Mouse (Mus musculus) thymus, postnatal 0 days (tissue): ENCODE measurements at regions not wholly inside any gene's neighbourhood (a gene's known extent, or its start where the extent isn't known, plus 50 kb on each side); places are given as distances from the start of the nearest gene placed in this dataset.

Source experiments
- DNase-seq: peaks from one replicate; pipeline ENCODE4 v3.0.0-alpha.2; 2015; ENCODE audit warnings: low spot score

- DNase-seq: no peak
Observed at GRCm38 (mm10) chr8:113250264-113250663, 385.1 kb upstream of the Mon1b start.

GRCm38 (mm10) chr8:113254076-113254475 is 381.3 kb upstream of the Mon1b start:
- DNase-seq: no peak

- DNase-seq: no peak
Observed at GRCm38 (mm10) chr8:113259477-113259876, 375.9 kb upstream of the Mon1b start.

- no peak for DNase-seq
Observed at GRCm38 (mm10) chr8:113263296-113263695, 372.1 kb upstream of the Mon1b start.

- DNase-seq: no peak
Observed at GRCm38 (mm10) chr8:113271262-113271661, 364.1 kb upstream of the Mon1b start.

- no peak for DNase-seq
Observed at GRCm38 (mm10) chr8:113300273-113300843, 335.0 kb upstream of the Mon1b start.

- DNase-seq: no peak
Observed at GRCm38 (mm10) chr8:113303426-113303825, 332.0 kb upstream of the Mon1b start.

- no peak for DNase-seq
Observed at GRCm38 (mm10) chr8:113317169-113317568, 318.2 kb upstream of the Mon1b start.

- no peak for DNase-seq
Observed at GRCm38 (mm10) chr8:113331576-113331975, 303.8 kb upstream of the Mon1b start.

GRCm38 (mm10) chr8:113341306-113341705 is 294.1 kb upstream of the Mon1b start:
- DNase-seq: no peak

- DNase-seq: no peak
Observed at GRCm38 (mm10) chr8:113361900-113362299, 273.5 kb upstream of the Mon1b start.

- DNase-seq: no peak
Observed at GRCm38 (mm10) chr8:113364181-113364580, 271.2 kb upstream of the Mon1b start.

- DNase-seq: no peak
Observed at GRCm38 (mm10) chr8:113383517-113383916, 251.9 kb upstream of the Mon1b start.

- no peak for DNase-seq
Observed at GRCm38 (mm10) chr8:113383974-113384373, 251.4 kb upstream of the Mon1b start.

GRCm38 (mm10) chr8:113389504-113389903 is 245.9 kb upstream of the Mon1b start:
- no peak for DNase-seq

- no peak for DNase-seq
Observed at GRCm38 (mm10) chr8:113390038-113390437, 245.3 kb upstream of the Mon1b start.

- DNase-seq: no peak
Observed at GRCm38 (mm10) chr8:113394319-113394718, 241.1 kb upstream of the Mon1b start.

- no peak for DNase-seq
Observed at GRCm38 (mm10) chr8:113405158-113405557, 230.2 kb upstream of the Mon1b start.

GRCm38 (mm10) chr8:113419352-113419751 is 216.0 kb upstream of the Mon1b start:
- no peak for DNase-seq

- no peak for DNase-seq
Observed at GRCm38 (mm10) chr8:113422651-113423050, 212.7 kb upstream of the Mon1b start.

- DNase-seq: no peak
Observed at GRCm38 (mm10) chr8:113439088-113439487, 196.3 kb upstream of the Mon1b start.

- DNase-seq: no peak
Observed at GRCm38 (mm10) chr8:113454022-113454421, 181.4 kb upstream of the Mon1b start.

GRCm38 (mm10) chr8:113464625-113465024 is 170.8 kb upstream of the Mon1b start:
- DNase-seq: no peak

GRCm38 (mm10) chr8:113465156-113465555 is 170.2 kb upstream of the Mon1b start:
- no peak for DNase-seq
